Mouse (Mus musculus): Measurements from ENCODE around the gene Stx16. TPM values are rescaled to one million over a fixed set of nuclear protein-coding genes. Genes with fewer than 3 reads are reported as not detected.

The Stx16 gene
- 10 to 100 TPM; 47.2 to 48.8 TPM for total RNA-seq (2023)

DNA sequence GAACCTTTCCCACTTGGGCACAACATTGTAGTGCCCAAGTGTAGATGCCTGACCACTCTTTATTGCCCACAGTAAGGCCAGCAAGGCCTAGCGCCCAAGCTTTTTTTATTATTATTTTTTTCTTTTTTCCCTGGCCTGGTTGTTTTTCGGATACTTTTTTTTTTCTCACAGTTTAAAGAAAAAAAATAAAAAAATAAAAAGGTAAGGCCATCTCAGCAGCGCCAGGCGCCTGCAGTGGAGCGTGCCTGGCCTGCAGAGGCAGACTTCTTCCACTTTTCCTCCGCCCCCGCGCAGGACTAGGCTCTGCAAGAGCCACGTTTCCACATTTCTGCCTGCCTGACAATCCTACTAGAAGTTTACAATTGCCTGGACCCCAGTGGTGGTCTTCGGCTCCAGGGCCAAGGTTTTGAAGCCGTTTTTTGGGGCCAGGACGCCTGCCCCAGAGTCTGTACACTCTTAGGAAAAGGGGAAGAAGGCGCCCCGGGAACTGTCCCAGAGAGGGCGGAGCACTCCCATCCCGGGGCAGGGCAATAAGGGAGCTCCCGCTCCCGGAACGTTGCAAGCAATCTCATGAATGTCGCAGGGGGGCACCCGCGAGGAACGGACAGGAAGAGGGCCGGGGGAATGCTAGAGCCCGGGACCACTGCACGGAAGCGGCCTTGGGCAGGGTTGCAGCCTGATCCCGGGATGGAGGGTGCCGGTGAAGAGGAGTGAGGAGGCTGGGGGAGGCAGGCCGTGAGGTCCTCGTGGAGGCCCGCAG lies at the start of gene Stx16:
Stx16 (plus strand) TSS at position 636 of the 760 bp plus-strand sequence.

GRCm38 (mm10) chr2:174109991-174110782 lies 34.1 kb downstream of the Stx16 start, which contains the start of gene Npepl1:
Npepl1 (plus strand) TSS chr2:174110349.

Other genes starting within 250 kb of the Stx16 start
- gene Npepl1, start 34.0 kb downstream of the Stx16 start, total RNA-seq (2023) = 10 to 100 TPM; 26.4 to 28.9 TPM
- gene Gnas, start 208.0 kb downstream of the Stx16 start, total RNA-seq (2023) = 100 to 1,000 TPM; 349 to 392 TPM

Measured in neutrophil, adult 83 days (primary cell).